Mouse (Mus musculus): ENCODE data around the gene Kif11. TPM values are rescaled to one million over a fixed set of nuclear protein-coding genes. Genes with fewer than 3 reads are reported as not detected.

Kif11 gene
- polyA plus RNA-seq, 2 experiments: 46.7 to 47.1 TPM

- no peaks in the 10 kb centered on the region for H3K27me3 ChIP-seq (ENCODE audit: control insufficient read depth, insufficient read depth, low read length)
- H3K27ac ChIP-seq (replicated peaks; ENCODE audit: low read depth, low read length): no peak overlapping the region
- no peak for DNase-seq (ENCODE audit: low spot score)
- H3K4me2 ChIP-seq (replicated peaks; ENCODE audit: low read depth, low read length, severe bottlenecking): no peak overlapping the region
- no peak for TF ChIP-seq POLR2A (IDR thresholded peaks at IDR 0.05; ENCODE audit: borderline replicate concordance, extremely low read depth, insufficient read depth, insufficient read length)
- no peaks in the 10 kb centered on the region for H3K4me1 ChIP-seq (ENCODE audit: control insufficient read depth, insufficient read depth, low read length)
- no peak overlapping the region for H3K9ac ChIP-seq (ENCODE audit: low read depth, low read length, severe bottlenecking)
- H3K9me3 ChIP-seq (ENCODE audit: control insufficient read depth, low read length): peaks cover 11% of the 10 kb centered on the region; the same call in 1 of the 2 replicates
- H3K36me3 ChIP-seq (ENCODE audit: control insufficient read depth, insufficient read depth, low read length): no peaks in the 10 kb centered on the region
- ATAC-seq (ENCODE audit: low FRiP score, low read depth): no peak
- no peak overlapping the region for H3K4me3 ChIP-seq (replicated peaks; ENCODE audit: low read length)
These were observed 27.3 kb upstream of the Kif11 start for GRCm38 (mm10) chr19:37348952-37349351.

GRCm38 (mm10) chr19:37352756-37353155 lies 23.4 kb upstream of the Kif11 start:
- no peak for DNase-seq (ENCODE audit: low spot score)
- Histone ChIP-seq H3K9ac (ENCODE audit: low read depth, low read length, severe bottlenecking) (no peak overlapping the region), H3K4me2 (replicated peaks; ENCODE audit: low read depth, low read length, severe bottlenecking) (no peak overlapping the region), H3K27me3 (ENCODE audit: control insufficient read depth, insufficient read depth, low read length) (no peaks in the 10 kb centered on the region), H3K9me3 (ENCODE audit: control insufficient read depth, low read length) (peaks cover 11% of the 10 kb centered on the region; the same call in 1 of the 2 replicates), H3K27ac (replicated peaks; ENCODE audit: low read depth, low read length) (no peak overlapping the region), H3K4me1 (ENCODE audit: control insufficient read depth, insufficient read depth, low read length) (no peaks in the 10 kb centered on the region), H3K36me3 (ENCODE audit: control insufficient read depth, insufficient read depth, low read length) (no peaks in the 10 kb centered on the region), H3K4me3 (replicated peaks; ENCODE audit: low read length) (no peak overlapping the region)
- TF ChIP-seq POLR2A (IDR thresholded peaks at IDR 0.05; ENCODE audit: borderline replicate concordance, extremely low read depth, insufficient read depth, insufficient read length): no peak
- ATAC-seq (ENCODE audit: low FRiP score, low read depth): no peak
- WGBS: 69% methylated on average over 3 of the region's 3 CpGs

GRCm38 (mm10) chr19:37353331-37353730 lies 22.9 kb upstream of the Kif11 start:
- no peak for ATAC-seq (ENCODE audit: low FRiP score, low read depth)
- no peak for TF ChIP-seq POLR2A (IDR thresholded peaks at IDR 0.05; ENCODE audit: borderline replicate concordance, extremely low read depth, insufficient read depth, insufficient read length)
- no peak overlapping the region for H3K4me3 ChIP-seq (replicated peaks; ENCODE audit: low read length)
- H3K27ac ChIP-seq (replicated peaks; ENCODE audit: low read depth, low read length): no peak overlapping the region
- no peaks in the 10 kb centered on the region for H3K36me3 ChIP-seq (ENCODE audit: control insufficient read depth, insufficient read depth, low read length)
- no peak overlapping the region for H3K9ac ChIP-seq (ENCODE audit: low read depth, low read length, severe bottlenecking)
- peaks cover 11% of the 10 kb centered on the region; the same call in 1 of the 2 replicates for H3K9me3 ChIP-seq (ENCODE audit: control insufficient read depth, low read length)
- WGBS: 85% methylated on average over 6 of the region's 6 CpGs
- DNase-seq (ENCODE audit: low spot score): no peak
- H3K27me3 ChIP-seq (ENCODE audit: control insufficient read depth, insufficient read depth, low read length): no peaks in the 10 kb centered on the region
- H3K4me2 ChIP-seq (replicated peaks; ENCODE audit: low read depth, low read length, severe bottlenecking): no peak overlapping the region
- no peaks in the 10 kb centered on the region for H3K4me1 ChIP-seq (ENCODE audit: control insufficient read depth, insufficient read depth, low read length)

- H3K9me3 ChIP-seq (ENCODE audit: control insufficient read depth, low read length): no peaks in the 10 kb centered on the region
- no peak overlapping the region for H3K27ac ChIP-seq (replicated peaks; ENCODE audit: low read depth, low read length)
- DNase-seq (ENCODE audit: low spot score) (no peak), ATAC-seq (ENCODE audit: low FRiP score, low read depth) (no peak)
- no peak overlapping the region for H3K9ac ChIP-seq (ENCODE audit: low read depth, low read length, severe bottlenecking)
- H3K4me1 ChIP-seq (ENCODE audit: control insufficient read depth, insufficient read depth, low read length): no peaks in the 10 kb centered on the region
- TF ChIP-seq POLR2A (IDR thresholded peaks at IDR 0.05; ENCODE audit: borderline replicate concordance, extremely low read depth, insufficient read depth, insufficient read length): no peak
- H3K4me3 ChIP-seq (replicated peaks; ENCODE audit: low read length): no peak overlapping the region
- H3K27me3 ChIP-seq (ENCODE audit: control insufficient read depth, insufficient read depth, low read length): no peaks in the 10 kb centered on the region
- 63% methylated on average over 5 of the region's 5 CpGs for WGBS
- no peaks in the 10 kb centered on the region for H3K36me3 ChIP-seq (ENCODE audit: control insufficient read depth, insufficient read depth, low read length)
- H3K4me2 ChIP-seq (replicated peaks; ENCODE audit: low read depth, low read length, severe bottlenecking): no peak overlapping the region
These were observed 16.2 kb upstream of the Kif11 start for GRCm38 (mm10) chr19:37360044-37360443.

- WGBS: 30% methylated on average over 5 of the region's 5 CpGs
- Histone ChIP-seq H3K36me3 (ENCODE audit: control insufficient read depth, insufficient read depth, low read length) (no peaks in the 10 kb centered on the region), H3K4me1 (ENCODE audit: control insufficient read depth, insufficient read depth, low read length) (no peaks in the 10 kb centered on the region), H3K4me3 (replicated peaks; ENCODE audit: low read length) (no peak overlapping the region), H3K9me3 (ENCODE audit: control insufficient read depth, low read length) (no peaks in the 10 kb centered on the region), H3K9ac (ENCODE audit: low read depth, low read length, severe bottlenecking) (no peak overlapping the region), H3K4me2 (replicated peaks; ENCODE audit: low read depth, low read length, severe bottlenecking) (no peak overlapping the region), H3K27ac (replicated peaks; ENCODE audit: low read depth, low read length) (no peak overlapping the region), H3K27me3 (ENCODE audit: control insufficient read depth, insufficient read depth, low read length) (no peaks in the 10 kb centered on the region)
- DNase-seq (ENCODE audit: low spot score) (no peak), ATAC-seq (ENCODE audit: low FRiP score, low read depth) (no peak)
- no peak for TF ChIP-seq POLR2A (IDR thresholded peaks at IDR 0.05; ENCODE audit: borderline replicate concordance, extremely low read depth, insufficient read depth, insufficient read length)
These were observed 13.7 kb upstream of the Kif11 start for GRCm38 (mm10) chr19:37362545-37362944.

All from limb, embryonic 14.5 days (tissue).